Mouse (Mus musculus): ENCODE measurements around the gene Gm12666. TPM values are rescaled to one million over a fixed set of nuclear protein-coding genes. Genes with fewer than 3 reads are reported as not detected.
"Not testable (repeated sequence)": the region's sequence is repeated elsewhere in the genome, so short reads cannot be mapped to it uniquely, and the experiment has no call there.

Gm12666 gene
- total RNA-seq (2021) = 1 to 10 TPM in 1 of 2 experiments, not detected in 1; 2.0 TPM
- long read RNA-seq, experiment 1 = 0 reads
- long read RNA-seq, experiment 2 = 0 reads

GRCm38 (mm10) chr4:92191649-92192048 is at the start of gene Gm12666:
TSS of gene Gm12666 (minus strand) at chr4:92191749.
- DNase-seq (ENCODE audit: low spot score in 2 of 2) = not testable (repeated sequence)

- no peak for DNase-seq (ENCODE audit: low spot score in 2 of 2)
Measured at GRCm38 (mm10) chr4:92226326-92226725, 34.8 kb upstream of the Gm12666 start.

- no peak for DNase-seq (ENCODE audit: low spot score in 2 of 2)
Measured at GRCm38 (mm10) chr4:92216286-92216685, 24.7 kb upstream of the Gm12666 start.

GRCm38 (mm10) chr4:92152646-92153045 is 38.9 kb downstream of the Gm12666 start:
- no peak for DNase-seq (ENCODE audit: low spot score in 2 of 2)

- no peak for DNase-seq (ENCODE audit: low spot score in 2 of 2)
Measured at GRCm38 (mm10) chr4:92147134-92147533, 44.4 kb downstream of the Gm12666 start, which contains the start of gene Izumo3. TSS of gene Izumo3 (minus strand) at chr4:92147234.

Other genes with a start within 250 kb of the Gm12666 start
- not detected for gene Izumo3, start 44.5 kb downstream of the Gm12666 start, total RNA-seq (2021)